Mouse (Mus musculus): Measurements from ENCODE around the gene Tmem86a. TPM values are rescaled to one million over a fixed set of nuclear protein-coding genes. Genes with fewer than 3 reads are reported as not detected.
"Not testable (repeated sequence)": the region's sequence is repeated elsewhere in the genome, so short reads cannot be mapped to it uniquely, and the experiment has no call there.

The Tmem86a gene
- polyA plus RNA-seq, 1 experiment from 2014 or later = 135 TPM

GRCm38 (mm10) chr7:47017146-47017545, 33.3 kb upstream of the Tmem86a start:
- no peaks in the 10 kb centered on the region for H3K36me3 ChIP-seq (ENCODE audit: inconsistent target)
- 84% methylated on average over 7 of the region's 7 CpGs for WGBS (ENCODE audit: missing documents)
- no peak overlapping the region for H3K4me3 ChIP-seq (ENCODE audit: inconsistent target)
- H3K79me2 ChIP-seq (ENCODE audit: inconsistent target) = no peaks in the 10 kb centered on the region
- no peak overlapping the region for H3K27ac ChIP-seq

GRCm38 (mm10) chr7:47019641-47020040, 30.8 kb upstream of the Tmem86a start:
- no peaks in the 10 kb centered on the region for H3K36me3 ChIP-seq (ENCODE audit: inconsistent target)
- 88% methylated on average over 5 of the region's 5 CpGs for WGBS (ENCODE audit: missing documents)
- no peak overlapping the region for H3K4me3 ChIP-seq (ENCODE audit: inconsistent target)
- H3K27ac ChIP-seq = no peak overlapping the region
- no peaks in the 10 kb centered on the region for H3K79me2 ChIP-seq (ENCODE audit: inconsistent target)

- Histone ChIP-seq H3K4me3 (ENCODE audit: inconsistent target) (no peak overlapping the region), H3K79me2 (ENCODE audit: inconsistent target) (no peaks in the 10 kb centered on the region), H3K27ac (no peak overlapping the region), H3K36me3 (ENCODE audit: inconsistent target) (no peaks in the 10 kb centered on the region)
- 87% methylated on average over 8 of the region's 8 CpGs for WGBS (ENCODE audit: missing documents)
Observed at GRCm38 (mm10) chr7:47020956-47021355, 29.4 kb upstream of the Tmem86a start.

- 2% methylated on average over 8 of the region's 8 CpGs for WGBS (ENCODE audit: missing documents)
- Histone ChIP-seq H3K4me3 (ENCODE audit: inconsistent target) (no peak overlapping the region), H3K27ac (peak overlapping the region; percentile 72), H3K79me2 (ENCODE audit: inconsistent target) (no peaks in the 10 kb centered on the region), H3K36me3 (ENCODE audit: inconsistent target) (no peaks in the 10 kb centered on the region)
Observed at GRCm38 (mm10) chr7:47022482-47022881, 27.9 kb upstream of the Tmem86a start.

- WGBS (ENCODE audit: missing documents) = 5% methylated on average over 6 of the region's 6 CpGs
- H3K36me3 ChIP-seq (ENCODE audit: inconsistent target) = no peaks in the 10 kb centered on the region
- no peaks in the 10 kb centered on the region for H3K79me2 ChIP-seq (ENCODE audit: inconsistent target)
- H3K27ac ChIP-seq = no peak overlapping the region
- no peak overlapping the region for H3K4me3 ChIP-seq (ENCODE audit: inconsistent target)
Observed at GRCm38 (mm10) chr7:47023530-47023929, 26.9 kb upstream of the Tmem86a start.

- Histone ChIP-seq H3K36me3 (ENCODE audit: inconsistent target) (no peaks in the 10 kb centered on the region), H3K4me3 (ENCODE audit: inconsistent target) (no peak overlapping the region), H3K79me2 (ENCODE audit: inconsistent target) (no peaks in the 10 kb centered on the region), H3K27ac (no peak overlapping the region)
- WGBS (ENCODE audit: missing documents) = 95% methylated on average over 7 of the region's 7 CpGs
Observed at GRCm38 (mm10) chr7:47024454-47024853, 25.9 kb upstream of the Tmem86a start.

- no peak overlapping the region for H3K27ac ChIP-seq
- 93% methylated on average over 9 of the region's 9 CpGs for WGBS (ENCODE audit: missing documents)
Observed at GRCm38 (mm10) chr7:47025429-47025828, 25.0 kb upstream of the Tmem86a start.

GRCm38 (mm10) chr7:47026899-47027298, 23.5 kb upstream of the Tmem86a start:
- not testable (repeated sequence) for H3K36me3 ChIP-seq (ENCODE audit: inconsistent target); H3K27ac ChIP-seq; H3K79me2 ChIP-seq (ENCODE audit: inconsistent target); H3K4me3 ChIP-seq (ENCODE audit: inconsistent target)
- WGBS (ENCODE audit: missing documents) = 88% methylated on average over 3 of the region's 3 CpGs

More at GRCm38 (mm10) chr7:47025429-47025828, 25.0 kb upstream of the Tmem86a start:
- no peaks in the 10 kb centered on the region for H3K79me2 ChIP-seq (ENCODE audit: inconsistent target)
- no peak overlapping the region for H3K4me3 ChIP-seq (ENCODE audit: inconsistent target)
- H3K36me3 ChIP-seq (ENCODE audit: inconsistent target) = no peaks in the 10 kb centered on the region

- H3K36me3 ChIP-seq (ENCODE audit: inconsistent target) = no peaks in the 10 kb centered on the region
- 89% methylated on average over 1 of the region's 1 CpGs for WGBS (ENCODE audit: missing documents)
- no peaks in the 10 kb centered on the region for H3K79me2 ChIP-seq (ENCODE audit: inconsistent target)
- H3K4me3 ChIP-seq (ENCODE audit: inconsistent target) = no peak overlapping the region
- H3K27ac ChIP-seq = no peak overlapping the region
Observed at GRCm38 (mm10) chr7:47027520-47027919, 22.9 kb upstream of the Tmem86a start.

GRCm38 (mm10) chr7:47030517-47031193, 19.7 kb upstream of the Tmem86a start:
- no peaks in the 10 kb centered on the region for H3K79me2 ChIP-seq (ENCODE audit: inconsistent target)
- no peak overlapping the region for H3K4me3 ChIP-seq (ENCODE audit: inconsistent target)
- no peaks in the 10 kb centered on the region for H3K36me3 ChIP-seq (ENCODE audit: inconsistent target)
- 58% methylated on average over 9 of the region's 9 CpGs for WGBS (ENCODE audit: missing documents)
- no peak overlapping the region for H3K27ac ChIP-seq

- WGBS (ENCODE audit: missing documents) = 31% methylated on average over 4 of the region's 4 CpGs
- Histone ChIP-seq H3K36me3 (ENCODE audit: inconsistent target) (no peaks in the 10 kb centered on the region), H3K79me2 (ENCODE audit: inconsistent target) (no peaks in the 10 kb centered on the region), H3K4me3 (ENCODE audit: inconsistent target) (no peak overlapping the region), H3K27ac (no peak overlapping the region)
Observed at GRCm38 (mm10) chr7:47031371-47031770, 19.0 kb upstream of the Tmem86a start.

- H3K36me3 ChIP-seq (ENCODE audit: inconsistent target) = no peaks in the 10 kb centered on the region
- 50% methylated on average over 4 of the region's 4 CpGs for WGBS (ENCODE audit: missing documents)
- H3K4me3 ChIP-seq (ENCODE audit: inconsistent target) = no peak overlapping the region
- peak overlapping the region; percentile 34 for H3K27ac ChIP-seq
- H3K79me2 ChIP-seq (ENCODE audit: inconsistent target) = no peaks in the 10 kb centered on the region
Observed at GRCm38 (mm10) chr7:47034785-47035384, 15.5 kb upstream of the Tmem86a start.

GRCm38 (mm10) chr7:47035426-47035825, 15.0 kb upstream of the Tmem86a start:
- H3K79me2 ChIP-seq (ENCODE audit: inconsistent target) = no peaks in the 10 kb centered on the region
- 75% methylated on average over 8 of the region's 8 CpGs for WGBS (ENCODE audit: missing documents)
- H3K4me3 ChIP-seq (ENCODE audit: inconsistent target) = no peak overlapping the region
- H3K27ac ChIP-seq = peak overlapping the region; percentile 34
- no peaks in the 10 kb centered on the region for H3K36me3 ChIP-seq (ENCODE audit: inconsistent target)

GRCm38 (mm10) chr7:47041706-47042105, 8.7 kb upstream of the Tmem86a start:
- no peak overlapping the region for H3K4me3 ChIP-seq (ENCODE audit: inconsistent target)
- H3K27ac ChIP-seq = no peak overlapping the region
- 94% methylated on average over 3 of the region's 3 CpGs for WGBS (ENCODE audit: missing documents)
- H3K36me3 ChIP-seq (ENCODE audit: inconsistent target) = no peaks in the 10 kb centered on the region
- H3K79me2 ChIP-seq (ENCODE audit: inconsistent target) = no peaks in the 10 kb centered on the region

- Histone ChIP-seq H3K79me2 (ENCODE audit: inconsistent target) (no peaks in the 10 kb centered on the region), H3K36me3 (ENCODE audit: inconsistent target) (no peaks in the 10 kb centered on the region), H3K4me3 (ENCODE audit: inconsistent target) (no peak overlapping the region), H3K27ac (no peak overlapping the region)
- 100% methylated on average over 4 of the region's 4 CpGs for WGBS (ENCODE audit: missing documents)
Observed at GRCm38 (mm10) chr7:47042121-47042520, 8.3 kb upstream of the Tmem86a start.

All from macrophage (primary cell).